Mouse (Mus musculus): ENCODE results near the gene Birc2. TPM values are rescaled to one million over a fixed set of nuclear protein-coding genes. Genes with fewer than 3 reads are reported as not detected.

Gene Birc2
- total and polyA plus RNA-seq, 3 experiments: 29.6 to 33.0 TPM; not detected in 1

DNA sequence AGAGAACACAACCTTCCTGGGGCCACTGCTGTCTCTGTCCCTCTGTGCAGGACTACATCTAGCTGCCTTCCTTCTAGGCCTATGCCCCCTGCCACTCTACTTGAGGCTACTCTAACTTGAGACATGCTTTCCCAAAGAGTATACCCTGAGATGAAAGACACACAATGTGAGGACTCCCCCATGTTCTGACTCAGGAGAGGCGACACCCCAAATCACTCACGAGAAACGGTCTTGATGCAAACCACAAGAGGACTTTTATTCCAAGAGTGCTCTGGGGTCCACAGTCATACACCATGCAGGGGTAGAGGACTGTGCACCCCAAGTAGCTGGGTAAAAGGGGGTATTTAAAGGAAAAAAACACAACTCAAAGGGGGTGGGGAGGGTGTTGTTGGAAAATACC is 47.5 kb upstream of the Birc2 start:
- Histone ChIP-seq H3K9ac (ENCODE audit: control insufficient read depth, low read depth, low read length, poor library complexity, severe bottlenecking) (no peak overlapping the region), H3K9me3 (replicated peaks; ENCODE audit: insufficient read depth, low read length) (no peaks in the 10 kb centered on the region), H3K27ac (ENCODE audit: control insufficient read depth, low read depth, low read length) (no peak overlapping the region), H3K36me3 (ENCODE audit: control insufficient read depth in 1 of 2, insufficient read depth in 2 of 2, low read length in 2 of 2) (no peaks in the 10 kb centered on the region), H3K4me3 (ENCODE audit: control insufficient read depth in 1 of 2, insufficient read depth in 1 of 2, low read depth in 2 of 2, low read length in 2 of 2) (no peak overlapping the region), H3K27me3 (ENCODE audit: control insufficient read depth in 1 of 2, insufficient read depth in 2 of 2, low read length in 2 of 2) (peaks cover 0 to 4% of the 10 kb centered on the region in 2 experiments; a peak in 2 of 4 replicates), H3K4me1 (ENCODE audit: control insufficient read depth in 1 of 2, insufficient read depth in 2 of 2, low read length in 2 of 2) (no peaks in the 10 kb centered on the region), H3K79me2 (ENCODE audit: control insufficient read depth, insufficient read depth, low read length, poor library complexity) (no peaks in the 10 kb centered on the region)
- no peak for DNase-seq (ENCODE audit: low read depth, low spot score)
- no peak for TF ChIP-seq TBP (IDR thresholded peaks at IDR 0.05; ENCODE audit: low read depth, low read length)
- no peak for TF ChIP-seq EP300 (IDR thresholded peaks at IDR 0.05; ENCODE audit: low read depth in 1 of 2, low read length in 2 of 2)
- no peak for TF ChIP-seq SIN3A (IDR thresholded peaks at IDR 0.05; ENCODE audit: low read length)
- no peak for TF ChIP-seq NRF1 (IDR thresholded peaks at IDR 0.05; ENCODE audit: insufficient read depth, low read depth, low read length, poor library complexity, severe bottlenecking)
- TF ChIP-seq NELFE (IDR thresholded peaks at IDR 0.05; ENCODE audit: low read depth, low read length): no peak
- no peak for TF ChIP-seq ZNF384 (IDR thresholded peaks at IDR 0.05; ENCODE audit: low read depth, low read length)
- no peak for TF ChIP-seq POLR2AphosphoS2 (IDR thresholded peaks at IDR 0.05; ENCODE audit: low read length)
- no peak for TF ChIP-seq CHD2 (IDR thresholded peaks at IDR 0.05; ENCODE audit: low read length)
- TF ChIP-seq MAX (IDR thresholded peaks at IDR 0.05; ENCODE audit: low read length): no peak
- no peak for TF ChIP-seq USF2 (IDR thresholded peaks at IDR 0.05; ENCODE audit: borderline replicate concordance in 1 of 2, insufficient read depth in 1 of 2, low read depth in 1 of 2, low read length in 2 of 2)
- TF ChIP-seq BHLHE40 (IDR thresholded peaks at IDR 0.05; ENCODE audit: borderline replicate concordance, low read depth, low read length): no peak
- no peak for TF ChIP-seq E2F4 (IDR thresholded peaks at IDR 0.05; ENCODE audit: borderline replicate concordance, low read depth, low read length)
- TF ChIP-seq RAD21 (IDR thresholded peaks at IDR 0.05; ENCODE audit: low read depth, low read length): no peak
- no peak for TF ChIP-seq SMC3 (IDR thresholded peaks at IDR 0.05; ENCODE audit: low read depth, low read length)
- no peak for TF ChIP-seq CTCF (IDR thresholded peaks at IDR 0.05 in 2 of 3, conservative IDR thresholded peaks at IDR 0.05 in 1 of 3; ENCODE audit: control insufficient read depth in 1 of 3, insufficient read depth in 1 of 3, low read depth in 2 of 3, low read length in 3 of 3, poor library complexity in 1 of 3, severe bottlenecking in 1 of 3)
- TF ChIP-seq MYC (IDR thresholded peaks at IDR 0.05; ENCODE audit: low read depth, low read length): no peak
- no peak for TF ChIP-seq GABPA (IDR thresholded peaks at IDR 0.05; ENCODE audit: low read depth, low read length)
- no peak for TF ChIP-seq ZMIZ1 (IDR thresholded peaks at IDR 0.05; ENCODE audit: low read depth, low read length)

DNA sequence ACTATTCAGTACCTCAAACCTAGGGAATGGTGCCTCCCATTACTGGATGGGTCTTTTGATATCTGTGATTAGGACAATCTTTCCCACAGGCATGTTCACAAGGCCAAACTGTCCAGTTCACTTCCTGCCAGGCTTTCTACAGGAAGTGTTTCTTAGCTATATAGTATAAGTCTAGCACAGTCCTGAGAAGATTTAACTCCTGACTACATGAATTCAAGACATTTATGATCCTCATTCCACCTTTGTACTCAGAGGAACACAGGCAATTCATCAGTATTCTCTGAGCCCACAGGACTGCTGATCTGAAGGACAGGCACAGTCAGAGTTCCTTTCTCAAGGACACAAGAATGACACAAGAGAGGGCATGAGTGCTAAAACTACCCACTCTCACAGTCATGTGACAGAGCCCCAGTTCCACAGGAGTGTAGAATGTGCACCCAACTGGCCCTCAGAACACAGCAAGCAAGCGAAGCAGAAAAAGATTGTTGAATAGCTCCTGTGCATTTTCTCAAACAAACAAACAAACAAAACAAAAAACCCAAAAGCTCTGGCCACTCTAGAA is 45.5 kb upstream of the Birc2 start:
- no peak overlapping the region for H3K4me3 ChIP-seq (ENCODE audit: control insufficient read depth in 1 of 2, insufficient read depth in 1 of 2, low read depth in 2 of 2, low read length in 2 of 2)
- H3K4me1 ChIP-seq (ENCODE audit: control insufficient read depth in 1 of 2, insufficient read depth in 2 of 2, low read length in 2 of 2): no peaks in the 10 kb centered on the region
- no peak for DNase-seq (ENCODE audit: low read depth, low spot score)
- H3K36me3 ChIP-seq (ENCODE audit: control insufficient read depth in 1 of 2, insufficient read depth in 2 of 2, low read length in 2 of 2): no peaks in the 10 kb centered on the region
- peaks cover 2 to 4% of the 10 kb centered on the region in 2 experiments; a peak in 2 of 4 replicates for H3K27me3 ChIP-seq (ENCODE audit: control insufficient read depth in 1 of 2, insufficient read depth in 2 of 2, low read length in 2 of 2)
- H3K79me2 ChIP-seq (ENCODE audit: control insufficient read depth, insufficient read depth, low read length, poor library complexity): no peaks in the 10 kb centered on the region
- no peak overlapping the region for H3K9ac ChIP-seq (ENCODE audit: control insufficient read depth, low read depth, low read length, poor library complexity, severe bottlenecking)
- H3K9me3 ChIP-seq (replicated peaks; ENCODE audit: insufficient read depth, low read length): no peaks in the 10 kb centered on the region
- TF ChIP-seq JUND (IDR thresholded peaks at IDR 0.05; ENCODE audit: low read depth, low read length): no peak
- no peak for TF ChIP-seq POLR2AphosphoS5 (IDR thresholded peaks at IDR 0.05; ENCODE audit: borderline replicate concordance, low read depth, low read length)
- no peak overlapping the region for H3K27ac ChIP-seq (ENCODE audit: control insufficient read depth, low read depth, low read length)
